Mouse (Mus musculus): ENCODE results near the gene Snx1. TPM values are rescaled to one million over a fixed set of nuclear protein-coding genes. Genes with fewer than 3 reads are reported as not detected.

Gene Snx1
- polyA plus RNA-seq, 1 experiment = 59.1 TPM

- Histone ChIP-seq H3K27me3 (ENCODE audit: control insufficient read depth, insufficient read depth, low read length) (peaks cover 8% of the 10 kb centered on the region; the same call in 1 of the 2 replicates), H3K4me1 (replicated peaks; ENCODE audit: control insufficient read depth, insufficient read depth, low read length) (peaks cover 7% of the 10 kb centered on the region), H3K4me3 (ENCODE audit: control insufficient read depth, insufficient read depth, low read length) (no peak overlapping the region), H3K27ac (ENCODE audit: control insufficient read depth, insufficient read depth, low read length) (no peak overlapping the region), H3K36me3 (ENCODE audit: control insufficient read depth, insufficient read depth, low read length) (peaks cover 23% of the 10 kb centered on the region)
- WGBS = 98% methylated on average over 11 of the region's 11 CpGs
- TF ChIP-seq POLR2A (IDR thresholded peaks at IDR 0.05; ENCODE audit: control insufficient read depth, extremely low read depth, insufficient read depth, low read length, poor library complexity) (no peak), CTCF (IDR thresholded peaks at IDR 0.05; ENCODE audit: borderline replicate concordance, control insufficient read depth, extremely low read depth, insufficient read depth, low read length, poor library complexity) (no peak)
- no peak for DNase-seq
Observed at GRCm38 (mm10) chr9:66064316-66064715, 62.1 kb downstream of the Snx1 start.

- H3K4me3 ChIP-seq (ENCODE audit: control insufficient read depth, insufficient read depth, low read length) = no peak overlapping the region
- no peak for TF ChIP-seq CTCF (IDR thresholded peaks at IDR 0.05; ENCODE audit: borderline replicate concordance, control insufficient read depth, extremely low read depth, insufficient read depth, low read length, poor library complexity)
- H3K27me3 ChIP-seq (ENCODE audit: control insufficient read depth, insufficient read depth, low read length) = no peaks in the 10 kb centered on the region; the same call in 1 of the 2 replicates
- no peak for DNase-seq
- H3K36me3 ChIP-seq (ENCODE audit: control insufficient read depth, insufficient read depth, low read length) = peaks cover 23% of the 10 kb centered on the region
- peaks cover 2% of the 10 kb centered on the region; the same call in 1 of the 2 replicates for H3K4me1 ChIP-seq (replicated peaks; ENCODE audit: control insufficient read depth, insufficient read depth, low read length)
- 94% methylated on average over 3 of the region's 3 CpGs for whole genome bisulfite sequencing
- H3K27ac ChIP-seq (ENCODE audit: control insufficient read depth, insufficient read depth, low read length) = no peak overlapping the region
Observed at GRCm38 (mm10) chr9:66063446-66063845, 62.9 kb downstream of the Snx1 start.

GRCm38 (mm10) chr9:66061656-66062055 lies 64.7 kb downstream of the Snx1 start:
- no peaks in the 10 kb centered on the region for H3K27me3 ChIP-seq (ENCODE audit: control insufficient read depth, insufficient read depth, low read length)
- DNase-seq = no peak
- peaks cover 2% of the 10 kb centered on the region; the same call in 1 of the 2 replicates for H3K4me1 ChIP-seq (replicated peaks; ENCODE audit: control insufficient read depth, insufficient read depth, low read length)
- no peak overlapping the region for H3K27ac ChIP-seq (ENCODE audit: control insufficient read depth, insufficient read depth, low read length)
- H3K36me3 ChIP-seq (ENCODE audit: control insufficient read depth, insufficient read depth, low read length) = peaks cover 23% of the 10 kb centered on the region
- 98% methylated on average over 3 of the region's 3 CpGs for WGBS
- no peak overlapping the region for H3K4me3 ChIP-seq (ENCODE audit: control insufficient read depth, insufficient read depth, low read length)
- TF ChIP-seq POLR2A (IDR thresholded peaks at IDR 0.05; ENCODE audit: control insufficient read depth, extremely low read depth, insufficient read depth, low read length, poor library complexity) (no peak), CTCF (IDR thresholded peaks at IDR 0.05; ENCODE audit: borderline replicate concordance, control insufficient read depth, extremely low read depth, insufficient read depth, low read length, poor library complexity) (no peak)

GRCm38 (mm10) chr9:66060986-66061385 lies 65.4 kb downstream of the Snx1 start:
- H3K27ac ChIP-seq (ENCODE audit: control insufficient read depth, insufficient read depth, low read length) = no peak overlapping the region
- H3K4me1 ChIP-seq (replicated peaks; ENCODE audit: control insufficient read depth, insufficient read depth, low read length) = peaks cover 2% of the 10 kb centered on the region; the same call in 1 of the 2 replicates
- WGBS = 61% methylated on average over 4 of the region's 4 CpGs
- H3K4me3 ChIP-seq (ENCODE audit: control insufficient read depth, insufficient read depth, low read length) = no peak overlapping the region
- peaks cover 20% of the 10 kb centered on the region for H3K36me3 ChIP-seq (ENCODE audit: control insufficient read depth, insufficient read depth, low read length)
- no peaks in the 10 kb centered on the region for H3K27me3 ChIP-seq (ENCODE audit: control insufficient read depth, insufficient read depth, low read length)
- TF ChIP-seq POLR2A (IDR thresholded peaks at IDR 0.05; ENCODE audit: control insufficient read depth, extremely low read depth, insufficient read depth, low read length, poor library complexity) (no peak), CTCF (IDR thresholded peaks at IDR 0.05; ENCODE audit: borderline replicate concordance, control insufficient read depth, extremely low read depth, insufficient read depth, low read length, poor library complexity) (no peak)
- DNase-seq = no peak

- Histone ChIP-seq H3K36me3 (ENCODE audit: control insufficient read depth, insufficient read depth, low read length) (peaks cover 18% of the 10 kb centered on the region), H3K27me3 (ENCODE audit: control insufficient read depth, insufficient read depth, low read length) (no peaks in the 10 kb centered on the region), H3K4me3 (ENCODE audit: control insufficient read depth, insufficient read depth, low read length) (peak overlapping the region; percentile 52), H3K27ac (ENCODE audit: control insufficient read depth, insufficient read depth, low read length) (no peak overlapping the region), H3K4me1 (replicated peaks; ENCODE audit: control insufficient read depth, insufficient read depth, low read length) (peaks cover 2% of the 10 kb centered on the region; the same call in 1 of the 2 replicates)
- under 1% methylated on average over 20 of the region's 20 CpGs for WGBS
- TF ChIP-seq POLR2A (IDR thresholded peaks at IDR 0.05; ENCODE audit: control insufficient read depth, extremely low read depth, insufficient read depth, low read length, poor library complexity) (no peak), CTCF (IDR thresholded peaks at IDR 0.05; ENCODE audit: borderline replicate concordance, control insufficient read depth, extremely low read depth, insufficient read depth, low read length, poor library complexity) (no peak)
- DNase-seq = no peak
Observed at GRCm38 (mm10) chr9:66060308-66060647, 66.1 kb downstream of the Snx1 start.

- under 1% methylated on average over 51 of the region's 51 CpGs for WGBS
- H3K36me3 ChIP-seq (ENCODE audit: control insufficient read depth, insufficient read depth, low read length) = peaks cover 15% of the 10 kb centered on the region
- peak; percentile 67 for TF ChIP-seq CTCF (IDR thresholded peaks at IDR 0.05; ENCODE audit: borderline replicate concordance, control insufficient read depth, extremely low read depth, insufficient read depth, low read length, poor library complexity)
- TF ChIP-seq POLR2A (IDR thresholded peaks at IDR 0.05; ENCODE audit: control insufficient read depth, extremely low read depth, insufficient read depth, low read length, poor library complexity) = peak; percentile 89
Observed at GRCm38 (mm10) chr9:66059583-66060307, 66.6 kb downstream of the Snx1 start, which contains the start of gene Ppib. TSS of gene Ppib (plus strand) at chr9:66060222.

More at GRCm38 (mm10) chr9:66059583-66060307, 66.6 kb downstream of the Snx1 start, which contains the start of gene Ppib:
- DNase-seq = peak; percentile 97
- Histone ChIP-seq H3K27ac (ENCODE audit: control insufficient read depth, insufficient read depth, low read length) (no peak within 1 kb of the TSS), H3K4me3 (ENCODE audit: control insufficient read depth, insufficient read depth, low read length) (peak within 1 kb of the TSS; percentile 52), H3K4me1 (replicated peaks; ENCODE audit: control insufficient read depth, insufficient read depth, low read length) (peaks cover 2% of the 10 kb centered on the region; the same call in 1 of the 2 replicates), H3K27me3 (ENCODE audit: control insufficient read depth, insufficient read depth, low read length) (no peaks in the 10 kb centered on the region)

All from thymus, adult 2 months (tissue).